Mouse (Mus musculus): ENCODE measurements around the gene Srpk1.
"Not testable (repeated sequence)": the region's sequence is repeated elsewhere in the genome, so short reads cannot be mapped to it uniquely, and the experiment has no call there.

Srpk1 gene

DNA sequence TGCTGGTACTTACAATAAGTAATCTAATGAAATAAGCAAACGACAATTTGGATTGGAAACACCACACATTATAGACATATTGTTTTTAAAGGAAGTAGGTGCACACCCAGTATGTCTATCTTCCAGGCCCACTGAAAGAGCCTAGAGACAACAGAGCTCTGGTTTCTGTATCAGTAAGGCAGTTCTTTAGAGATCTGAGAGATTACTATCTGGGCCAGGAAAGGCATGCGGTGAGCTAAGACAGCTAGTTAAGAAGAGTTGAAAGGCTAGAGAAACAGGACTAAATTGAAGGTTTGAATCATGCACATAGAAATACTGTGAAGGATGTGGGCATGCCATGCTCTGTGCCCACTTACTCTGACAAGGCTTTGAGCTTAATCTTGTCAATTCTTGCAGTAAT, 9.9 kb downstream of the Srpk1 start:
- no peak for DNase-seq

DNA sequence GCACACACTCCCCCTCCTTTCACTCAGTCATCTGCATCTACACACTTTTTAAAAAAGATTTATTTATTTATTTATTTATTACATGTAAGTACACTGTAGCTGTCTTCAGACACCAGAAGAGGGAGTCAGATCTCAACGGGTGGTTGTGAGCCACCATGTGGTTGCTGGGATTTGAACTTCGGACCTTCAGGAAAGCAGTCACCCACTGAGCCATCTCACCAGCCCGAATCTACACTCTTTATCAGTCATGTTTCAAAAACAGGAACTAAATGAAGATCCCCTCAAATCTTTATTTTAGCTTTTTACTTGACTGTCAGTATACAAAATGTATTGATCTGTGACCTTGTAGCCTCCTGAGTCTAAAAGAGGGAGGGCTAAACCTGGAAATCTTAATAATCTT, 13.0 kb downstream of the Srpk1 start:
- DNase-seq, result no peak

DNA sequence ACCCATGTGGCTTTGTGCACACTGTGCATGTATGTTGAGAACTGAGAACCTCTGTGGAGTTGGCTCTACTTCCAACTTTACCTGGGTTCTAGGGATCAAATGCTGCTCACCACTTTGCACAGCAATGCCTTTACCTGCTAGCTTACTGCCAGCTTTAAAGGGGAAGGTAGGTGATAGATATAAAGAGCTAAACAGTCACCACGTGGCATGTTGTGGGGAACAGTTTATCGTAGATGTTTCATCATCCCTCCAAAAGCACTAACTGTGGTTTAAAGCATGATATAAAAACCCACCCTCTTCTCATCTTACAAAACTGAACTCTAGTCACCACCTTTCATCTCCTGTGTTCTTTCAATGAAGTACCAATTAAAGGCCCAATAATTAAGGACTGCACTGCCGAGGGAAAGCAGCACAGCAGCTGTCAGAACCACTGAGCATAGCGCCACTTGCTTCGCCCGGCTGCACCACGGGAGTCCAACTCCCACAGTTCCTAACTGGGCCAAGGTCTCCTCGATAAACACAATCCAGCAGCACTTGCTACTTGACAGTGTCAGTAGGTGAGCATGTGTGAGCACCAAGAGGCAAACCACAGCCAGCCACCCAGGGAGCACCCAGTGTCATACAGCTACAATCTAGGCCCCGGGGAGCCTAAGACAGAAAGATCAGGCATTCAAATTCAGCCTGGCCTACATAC, 20.8 kb downstream of the Srpk1 start:
- no peak for DNase-seq

DNA sequence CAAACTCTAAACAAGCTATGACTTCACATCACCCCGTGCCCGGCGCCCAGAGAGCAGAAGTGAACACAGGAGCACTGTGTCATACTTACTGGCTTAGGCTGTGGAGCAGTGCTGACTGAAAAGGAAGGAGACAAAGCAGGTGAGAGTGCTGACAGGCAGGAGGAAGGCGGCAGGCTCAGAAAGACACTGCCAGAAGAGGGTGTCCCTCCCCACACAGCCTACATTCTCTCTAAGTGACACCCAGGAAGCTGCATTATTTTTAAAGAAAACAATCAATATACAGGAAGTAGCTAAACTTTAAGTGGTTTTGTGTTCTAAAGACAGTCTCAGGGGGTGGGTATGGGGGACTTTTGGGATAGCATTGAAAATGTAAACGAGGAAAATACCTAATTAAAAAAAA, 21.7 kb downstream of the Srpk1 start:
- no peak for DNase-seq

DNA sequence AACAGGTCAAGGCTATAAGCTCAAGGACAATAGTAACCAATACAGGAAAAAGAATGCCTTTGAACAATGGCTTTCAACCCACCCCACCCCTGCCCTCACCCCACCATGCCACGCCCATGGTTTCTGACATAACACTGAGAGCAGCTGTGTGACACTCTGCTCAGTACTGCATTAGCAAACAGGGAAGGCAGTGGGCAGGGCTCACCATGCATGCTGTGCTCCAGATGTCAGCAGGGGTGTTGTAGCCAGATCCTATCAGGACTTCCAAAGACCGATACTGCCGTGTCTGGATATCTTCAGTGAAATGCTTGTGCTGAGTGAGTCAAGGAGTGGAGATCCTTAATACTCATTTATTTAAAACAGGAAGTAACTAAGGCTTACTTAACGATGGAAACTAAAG, 28.5 kb downstream of the Srpk1 start:
- DNase-seq, result no peak

DNA sequence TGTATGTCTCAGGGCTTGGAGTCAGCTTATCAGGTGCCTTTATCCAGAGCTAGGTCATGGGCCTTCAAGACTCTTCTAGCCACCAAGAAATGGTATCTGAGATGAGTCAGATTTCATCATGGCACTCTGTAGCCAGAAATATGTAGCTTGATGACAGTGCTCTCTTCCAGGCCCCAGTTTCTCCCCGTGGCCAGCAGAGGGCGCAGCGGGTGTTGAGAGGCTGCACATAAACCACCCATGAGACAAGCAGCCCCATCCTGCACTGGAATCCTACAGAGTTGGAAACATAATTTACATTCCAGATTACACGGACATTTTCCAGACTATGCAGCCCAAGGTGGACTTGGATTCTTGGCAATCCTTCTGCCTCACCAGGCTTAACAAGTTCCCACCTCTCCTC, 29.5 kb downstream of the Srpk1 start:
- peak; percentile 62 for DNase-seq

DNA sequence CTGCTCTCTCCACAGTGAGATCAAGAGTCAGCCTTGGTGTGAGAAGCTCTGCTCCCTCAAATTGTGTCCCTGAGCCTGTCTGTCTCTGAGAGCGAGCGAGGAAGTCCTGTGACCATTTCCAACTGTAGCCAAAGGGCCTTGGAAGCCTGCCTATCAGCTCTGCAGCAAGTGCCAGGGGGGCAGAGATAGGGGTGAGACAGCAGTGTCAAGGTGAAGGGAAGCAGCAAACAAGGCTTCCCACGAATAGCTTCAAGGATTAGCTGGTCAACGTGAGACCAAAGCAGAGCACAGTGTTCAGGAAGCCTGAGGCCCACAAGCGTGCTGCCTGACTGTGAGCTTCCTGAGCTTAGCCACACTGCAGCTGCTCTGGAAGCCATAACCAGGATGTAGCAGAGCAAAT, 31.0 kb downstream of the Srpk1 start:
- no peak for DNase-seq

DNA sequence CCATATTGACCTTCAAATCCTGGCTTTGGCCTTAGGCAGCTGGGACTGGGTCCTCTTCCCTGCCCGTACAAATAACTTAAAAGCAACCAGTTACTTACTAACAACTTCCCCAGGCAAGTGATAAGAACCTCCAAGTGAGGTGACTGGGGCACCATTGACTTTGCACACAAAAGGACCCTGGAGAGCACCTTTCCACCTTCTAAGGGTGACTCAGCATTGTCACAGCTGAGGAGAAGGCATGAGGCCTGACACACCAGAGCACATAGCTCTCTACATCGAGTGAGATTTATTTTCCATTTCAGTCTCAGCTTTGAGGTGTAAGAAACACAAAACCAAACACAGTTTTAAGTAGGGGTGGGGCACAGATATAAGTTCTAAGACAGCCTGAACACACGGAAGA, 31.9 kb downstream of the Srpk1 start:
- no peak for DNase-seq

DNA sequence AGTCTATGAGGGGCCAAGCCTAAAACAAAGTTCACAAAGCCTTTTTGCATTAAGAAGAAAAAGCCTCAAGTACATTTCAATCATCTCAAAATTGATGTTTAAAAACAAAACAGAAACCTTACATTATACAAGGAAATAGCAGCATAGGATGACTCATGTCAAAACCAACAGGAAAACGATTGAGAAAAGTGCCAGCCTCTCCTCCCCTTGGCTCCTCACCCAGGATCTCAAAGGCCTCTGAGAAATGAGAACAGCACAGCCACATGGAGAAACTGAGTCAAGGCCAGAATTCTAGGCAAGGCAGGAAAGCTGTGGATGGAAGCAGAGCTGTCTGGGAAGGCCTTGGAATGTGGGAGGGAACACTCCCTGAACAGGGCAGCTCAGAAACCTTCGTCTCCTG, 33.9 kb downstream of the Srpk1 start:
- no peak for DNase-seq

DNA sequence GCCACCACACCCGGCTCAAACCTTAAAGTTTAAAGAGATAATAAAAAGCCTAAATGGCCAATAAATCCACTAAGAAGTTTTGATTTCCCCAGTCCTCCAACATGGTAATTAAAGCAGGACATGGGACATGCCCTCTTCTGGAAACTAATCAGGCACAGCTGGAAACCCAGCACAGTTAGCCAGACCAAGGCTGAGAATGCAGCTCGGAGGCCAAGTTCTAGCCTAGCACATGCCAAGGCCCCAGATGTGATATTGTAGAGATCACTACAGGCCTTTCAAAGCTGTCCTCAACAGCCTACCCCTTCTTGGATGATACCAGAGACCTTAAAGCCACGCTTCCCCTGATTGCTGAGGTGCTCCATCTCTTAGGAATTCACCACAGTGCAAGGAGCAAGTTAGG, 36.0 kb downstream of the Srpk1 start:
- no peak for DNase-seq

DNA sequence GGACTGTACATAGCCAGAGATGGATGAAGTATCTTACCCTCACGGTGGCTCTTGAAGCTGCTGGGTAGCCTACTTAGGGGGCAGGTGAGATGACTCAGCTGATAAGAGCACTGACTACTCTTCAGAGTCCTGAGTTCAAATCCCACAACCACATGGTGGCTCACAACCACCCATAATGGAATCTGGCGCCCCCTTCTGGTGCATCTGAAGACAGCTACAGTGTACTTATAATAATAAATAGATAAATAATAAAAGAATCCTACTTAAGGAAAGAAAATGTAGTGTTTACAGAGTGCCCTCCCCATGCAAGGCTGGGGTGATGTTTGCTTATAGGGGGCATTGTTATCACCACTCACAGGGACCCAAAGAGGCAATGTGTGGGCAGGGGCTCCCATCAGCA, 41.5 kb downstream of the Srpk1 start:
- DNase-seq, result no peak

DNA sequence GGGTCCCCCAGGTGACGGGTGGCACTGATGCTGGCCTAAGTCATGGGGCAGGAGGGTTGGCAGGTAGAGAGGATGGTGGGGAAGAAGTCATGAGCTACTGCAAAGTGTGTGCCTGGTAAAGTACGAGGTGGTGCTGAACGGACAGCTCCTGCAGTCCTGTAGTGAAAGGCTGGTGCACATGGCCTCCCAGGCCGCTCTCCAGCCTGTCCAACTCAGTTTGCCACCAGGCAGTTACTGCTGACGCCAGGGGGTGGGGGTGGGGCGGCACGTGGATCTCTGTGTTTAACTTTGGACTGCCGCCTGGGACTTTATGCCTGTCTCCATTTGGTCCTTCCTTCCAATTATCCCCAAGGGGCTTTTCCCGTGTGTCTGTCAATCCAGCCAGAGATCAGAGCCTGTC, 42.1 kb downstream of the Srpk1 start:
- DNase-seq, result no peak

DNA sequence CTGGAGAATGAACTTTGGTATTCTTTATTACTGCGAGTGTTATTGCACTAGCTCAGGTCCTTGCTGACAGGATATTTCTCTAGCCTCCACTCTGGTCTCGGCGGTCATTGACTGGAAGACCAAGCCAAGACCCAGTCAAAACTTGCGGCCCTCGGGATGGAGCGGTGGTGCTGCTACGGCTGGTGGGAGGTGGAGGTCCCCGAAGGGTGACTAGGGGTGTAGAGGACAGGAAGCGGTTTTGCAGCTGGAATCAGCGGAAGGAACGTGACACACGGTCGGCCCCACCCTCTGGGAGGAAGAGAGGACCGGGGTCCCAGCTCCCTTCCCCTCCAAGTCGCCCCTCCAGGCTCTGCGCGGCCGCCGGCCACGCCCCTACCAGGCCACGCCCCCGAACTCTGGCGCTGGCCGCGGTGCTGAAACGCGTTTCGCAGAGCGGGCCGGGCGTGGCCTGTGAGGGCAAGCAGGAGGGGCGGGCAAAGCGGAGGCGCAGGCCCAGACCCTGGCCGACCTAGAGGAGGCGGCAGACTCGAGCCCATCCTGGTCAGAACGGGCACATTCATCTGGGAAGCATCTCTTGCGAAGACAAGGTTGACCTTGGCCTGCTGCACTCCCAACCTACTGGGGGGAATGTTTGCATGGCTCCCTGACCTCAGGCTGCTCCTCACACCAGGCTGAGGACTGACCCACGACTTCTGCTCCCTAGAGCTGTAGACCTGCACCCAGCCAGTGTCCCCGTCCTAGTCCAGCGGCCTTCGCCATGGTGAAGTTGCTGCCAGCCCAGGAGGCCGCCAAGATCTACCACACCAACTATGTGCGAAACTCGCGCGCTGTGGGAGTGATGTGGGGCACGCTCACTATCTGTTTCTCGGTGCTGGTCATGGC, 47.0 kb downstream of the Srpk1 start, which contains the start of gene Lhfpl5:
TSS of gene Lhfpl5 (plus strand) at position 398 of the 882 bp plus-strand sequence.
- DNase-seq, result no peak

DNA sequence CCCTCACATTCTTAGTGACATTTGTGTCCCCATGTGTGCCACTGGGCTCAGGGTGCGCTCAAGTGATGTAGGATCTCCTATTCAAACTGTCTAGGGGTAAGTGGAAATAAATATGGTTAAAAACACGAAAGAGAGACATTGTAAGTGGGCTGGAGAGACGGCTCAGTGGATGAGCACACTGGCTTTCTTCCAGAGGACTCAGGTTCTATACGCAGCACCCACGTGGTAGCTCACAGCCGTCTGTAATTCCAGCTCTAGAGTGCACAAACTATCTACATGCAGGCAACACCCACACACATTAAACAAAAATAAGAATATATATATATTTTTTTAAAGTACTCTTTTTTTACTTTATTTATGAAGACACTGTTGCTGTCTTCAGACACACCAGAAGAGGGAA, 49.6 kb downstream of the Srpk1 start:
- no peak for DNase-seq

DNA sequence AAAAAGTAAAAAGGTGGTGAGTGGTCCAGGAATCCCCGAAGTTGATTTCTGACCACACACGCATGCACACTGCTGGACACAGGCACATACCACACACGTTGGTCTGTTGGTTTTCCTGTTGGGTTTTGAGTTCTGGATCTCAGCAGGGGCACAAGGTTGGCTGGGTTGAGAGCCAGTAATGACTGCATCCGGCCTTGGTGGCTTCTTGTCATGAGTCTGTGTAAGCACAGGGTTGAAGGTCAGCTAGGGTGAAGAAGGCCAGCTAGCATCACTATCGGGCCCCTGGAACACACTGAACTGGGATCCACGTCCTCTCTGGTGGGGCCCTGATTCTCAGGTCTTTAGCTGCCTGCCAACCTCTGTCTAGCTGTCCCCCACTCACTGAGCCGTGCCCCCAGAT, 50.0 kb downstream of the Srpk1 start:
- no peak for DNase-seq

DNA sequence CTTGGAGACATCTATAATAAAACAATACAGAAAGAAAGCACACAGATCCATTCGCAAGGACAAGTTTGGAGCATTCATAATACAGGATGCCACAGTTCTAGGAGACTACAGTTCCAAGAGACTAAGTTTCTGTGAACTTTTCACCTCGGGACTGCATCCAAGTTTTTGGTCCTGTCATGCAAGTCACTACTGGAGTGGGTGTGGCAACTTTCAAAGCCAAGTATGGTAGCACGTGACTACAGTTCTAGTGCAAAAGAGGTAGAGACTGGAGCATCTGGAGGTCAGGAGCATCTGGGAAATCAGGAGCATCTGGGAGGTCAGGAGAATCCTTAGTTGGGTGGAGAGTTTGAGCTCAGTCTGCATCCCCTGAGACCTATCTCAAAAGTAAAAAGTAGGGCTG, 50.6 kb downstream of the Srpk1 start:
- no peak for DNase-seq

DNA sequence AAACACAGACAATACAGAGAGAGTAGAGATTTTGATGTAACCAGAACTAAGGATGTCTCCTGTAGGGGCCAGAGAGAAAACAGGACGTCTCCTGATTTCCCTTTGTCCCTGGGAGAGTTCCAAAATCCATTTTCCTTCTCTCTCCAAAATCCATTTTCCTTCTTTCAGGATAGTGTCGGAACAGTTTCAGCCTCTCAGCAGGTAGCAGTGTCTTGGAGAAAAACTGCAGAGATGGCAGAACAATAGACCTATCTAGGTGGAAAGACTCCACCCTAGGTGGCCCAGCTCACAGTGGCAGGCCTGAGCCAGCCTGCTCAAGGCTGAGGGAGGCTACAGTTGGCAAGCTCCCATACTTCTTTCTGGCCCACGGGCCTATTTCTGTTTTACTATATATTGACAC, 55.0 kb downstream of the Srpk1 start:
- DNase-seq, result no peak

DNA sequence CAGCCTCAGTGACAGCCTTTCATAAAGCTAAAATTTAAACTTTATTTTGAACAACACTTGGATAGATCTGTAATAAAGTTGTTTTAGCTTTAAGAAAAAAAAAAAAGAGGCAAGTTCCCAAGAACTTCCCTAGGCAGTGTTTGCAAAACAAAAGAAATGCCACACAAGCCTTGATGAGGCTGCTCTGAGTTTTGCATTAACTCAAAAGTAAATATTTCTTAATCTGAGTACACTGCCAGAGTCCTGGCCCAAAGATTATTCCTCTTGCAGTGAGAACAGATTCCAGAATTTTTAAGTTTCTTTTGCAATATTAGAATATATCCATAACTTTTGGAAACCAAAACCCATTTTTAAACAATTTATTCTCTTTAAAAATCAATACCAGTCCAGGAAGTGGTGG, 57.3 kb downstream of the Srpk1 start:
- DNase-seq, result no peak

DNA sequence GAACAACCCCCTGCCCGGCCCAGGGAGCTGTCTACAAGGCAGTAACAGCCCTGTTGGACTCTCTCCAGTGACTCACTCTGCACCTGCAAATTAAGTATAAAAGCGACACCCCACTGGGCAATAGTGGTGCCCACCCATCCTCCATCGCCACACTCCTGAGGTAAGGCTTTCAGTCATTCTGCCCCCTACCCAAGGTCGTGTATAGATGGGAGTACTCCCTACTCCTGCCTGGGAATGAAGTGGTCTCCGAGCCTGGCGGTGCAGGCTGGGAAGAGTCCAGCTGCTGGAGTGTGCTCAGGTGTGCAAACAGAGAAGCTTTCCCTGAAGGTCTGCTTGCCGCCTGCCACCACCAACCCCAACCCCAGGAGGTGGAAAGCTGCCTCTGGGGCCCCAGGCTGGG, 60.9 kb downstream of the Srpk1 start:
- DNase-seq, result no peak

DNA sequence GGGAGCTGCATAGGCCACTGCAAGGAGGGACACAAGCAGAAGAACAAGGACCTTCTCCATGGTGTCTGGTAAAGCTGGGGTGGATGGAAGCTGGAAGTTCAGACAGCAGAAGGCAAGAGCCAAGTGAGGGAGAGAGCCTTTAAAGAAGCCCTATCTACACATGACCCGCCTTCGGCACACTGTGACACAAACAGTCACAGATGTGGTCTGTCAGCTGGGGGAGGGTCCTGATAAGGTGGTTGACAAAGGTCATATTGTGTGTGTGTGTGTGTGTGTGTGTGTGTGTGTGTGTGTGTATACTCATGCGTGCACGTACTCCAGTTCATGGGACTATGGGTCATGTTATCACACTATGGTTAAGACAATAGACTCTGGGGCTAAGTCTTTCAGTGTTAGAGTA, 61.9 kb downstream of the Srpk1 start, which contains the start of gene Clps:
TSS of gene Clps (minus strand) at position 169 of the 400 bp plus-strand sequence.
- DNase-seq, result no peak

DNA sequence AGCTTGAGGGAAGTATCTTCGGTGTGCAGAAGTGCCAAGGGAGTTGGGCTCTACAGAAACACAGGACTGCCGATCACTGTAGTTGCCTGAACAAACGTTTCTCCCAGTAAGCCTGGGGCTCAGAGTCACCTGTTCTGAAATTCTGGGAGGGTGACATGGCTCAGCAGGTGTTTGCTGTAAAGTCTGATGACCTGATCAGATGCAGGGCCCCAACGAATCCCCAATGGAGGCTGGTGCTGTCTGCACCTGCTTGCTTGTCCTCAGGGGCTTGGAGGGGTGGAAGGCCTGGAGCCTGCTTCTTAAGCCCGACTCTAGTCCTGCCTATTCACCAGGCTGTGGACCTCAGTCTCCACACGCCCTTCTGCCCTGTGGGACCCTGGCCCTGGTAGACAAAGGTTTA, 64.7 kb downstream of the Srpk1 start:
- no peak for DNase-seq

DNA sequence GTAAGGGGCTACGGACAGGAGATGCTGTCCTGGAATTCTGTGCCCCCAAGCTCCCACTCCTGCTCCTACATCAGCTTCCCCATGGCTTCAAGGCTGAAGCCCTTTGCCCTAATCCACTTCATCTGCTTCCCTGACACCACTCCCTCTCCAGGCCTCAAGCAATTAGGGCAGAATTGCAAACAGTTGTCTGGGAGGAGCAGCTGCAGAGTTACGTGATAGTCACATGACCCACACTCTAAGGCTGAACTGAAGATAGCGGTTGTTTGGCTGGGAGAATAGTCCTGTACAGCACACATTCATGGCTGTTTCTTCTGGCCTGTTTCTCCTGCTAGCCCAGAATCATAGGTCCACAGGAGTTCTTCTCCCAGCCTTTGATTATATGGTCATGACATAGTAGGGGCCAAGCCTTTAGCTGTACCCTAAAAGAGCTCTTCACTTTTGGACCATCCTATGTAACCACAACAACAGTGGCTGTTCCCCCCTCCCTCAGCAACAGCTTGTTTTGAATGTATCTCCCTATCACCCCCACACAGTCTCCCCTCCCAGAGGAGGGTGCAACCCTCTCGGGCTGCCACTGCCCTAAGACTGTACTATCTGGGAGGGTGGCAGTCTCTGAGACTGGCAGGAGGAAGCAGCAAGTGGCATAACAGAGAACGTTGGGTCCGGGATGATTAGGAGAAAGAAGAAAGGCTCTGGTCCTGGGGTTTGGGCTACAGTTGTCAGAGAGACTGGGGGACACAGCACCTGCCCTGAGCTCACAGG, 65.7 kb downstream of the Srpk1 start:
- DNase-seq, result no peak

DNA sequence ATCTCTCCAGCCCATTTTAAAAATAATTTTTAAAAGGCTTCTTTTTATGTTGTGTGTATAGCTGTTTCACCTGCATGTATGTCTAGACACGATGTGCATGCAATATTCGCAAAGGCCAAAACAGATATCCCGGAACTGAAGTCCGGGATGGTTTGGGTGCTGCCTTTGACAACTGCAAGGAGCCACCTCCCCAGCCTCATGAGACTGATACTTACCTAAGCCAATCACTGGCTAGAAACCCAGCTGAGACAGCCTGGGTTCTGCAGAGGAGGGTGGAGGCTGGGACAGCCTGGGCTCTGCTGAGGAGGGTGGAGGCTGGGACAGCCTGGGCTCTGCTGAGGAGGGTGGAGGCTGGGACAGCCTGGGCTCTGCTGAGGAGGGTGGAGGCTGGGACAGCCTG, 68.5 kb downstream of the Srpk1 start:
- not testable (repeated sequence) for DNase-seq

Measured in layer of hippocampus, adult 9-11 months (tissue).